Mouse (Mus musculus): Measurements from ENCODE around the gene Kcnmb3. TPM values are rescaled to one million over a fixed set of nuclear protein-coding genes. Genes with fewer than 3 reads are reported as not detected.

Kcnmb3 gene
- total and polyA plus RNA-seq, 3 experiments = not detected

DNA sequence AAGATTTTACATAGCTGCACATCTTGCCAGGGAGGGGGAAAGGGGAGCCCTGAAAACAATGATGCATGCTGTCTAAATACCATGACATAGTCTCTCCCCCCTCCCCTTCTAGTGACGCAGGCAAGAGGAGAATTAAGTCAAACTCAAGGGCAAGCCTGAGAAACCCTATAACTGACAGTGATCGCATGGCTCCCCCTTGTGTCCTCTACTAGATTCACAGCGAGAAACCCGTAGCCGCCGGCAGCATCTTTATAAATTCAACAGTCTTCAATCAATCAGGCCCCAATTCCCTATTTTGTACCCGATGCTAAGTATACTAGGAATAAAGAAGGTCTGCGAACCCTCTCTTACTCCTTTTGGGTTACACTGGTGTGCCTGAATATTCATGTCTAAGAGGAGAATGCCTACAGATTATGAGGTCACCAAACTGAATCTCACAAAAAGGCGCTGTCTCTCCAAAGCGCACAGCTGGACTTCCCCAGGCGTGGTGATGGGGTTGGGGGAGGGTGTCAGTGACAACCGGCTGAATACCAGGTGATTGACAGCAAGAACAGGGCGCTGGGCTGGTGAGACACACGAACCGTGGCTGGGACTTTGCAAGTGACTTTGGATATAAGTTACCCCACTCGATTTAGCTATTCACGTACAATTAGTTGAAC, 16.8 kb upstream of the Kcnmb3 start (continued):
- TF ChIP-seq USF2 (IDR thresholded peaks at IDR 0.05; ENCODE audit: borderline replicate concordance in 1 of 2, insufficient read depth in 1 of 2, low read depth in 1 of 2, low read length in 2 of 2) = no peak
- TF ChIP-seq TBP (IDR thresholded peaks at IDR 0.05; ENCODE audit: low read depth, low read length) = 0 out of 2 replicates have a peak, but pooled peaks have one; percentile 19

DNA sequence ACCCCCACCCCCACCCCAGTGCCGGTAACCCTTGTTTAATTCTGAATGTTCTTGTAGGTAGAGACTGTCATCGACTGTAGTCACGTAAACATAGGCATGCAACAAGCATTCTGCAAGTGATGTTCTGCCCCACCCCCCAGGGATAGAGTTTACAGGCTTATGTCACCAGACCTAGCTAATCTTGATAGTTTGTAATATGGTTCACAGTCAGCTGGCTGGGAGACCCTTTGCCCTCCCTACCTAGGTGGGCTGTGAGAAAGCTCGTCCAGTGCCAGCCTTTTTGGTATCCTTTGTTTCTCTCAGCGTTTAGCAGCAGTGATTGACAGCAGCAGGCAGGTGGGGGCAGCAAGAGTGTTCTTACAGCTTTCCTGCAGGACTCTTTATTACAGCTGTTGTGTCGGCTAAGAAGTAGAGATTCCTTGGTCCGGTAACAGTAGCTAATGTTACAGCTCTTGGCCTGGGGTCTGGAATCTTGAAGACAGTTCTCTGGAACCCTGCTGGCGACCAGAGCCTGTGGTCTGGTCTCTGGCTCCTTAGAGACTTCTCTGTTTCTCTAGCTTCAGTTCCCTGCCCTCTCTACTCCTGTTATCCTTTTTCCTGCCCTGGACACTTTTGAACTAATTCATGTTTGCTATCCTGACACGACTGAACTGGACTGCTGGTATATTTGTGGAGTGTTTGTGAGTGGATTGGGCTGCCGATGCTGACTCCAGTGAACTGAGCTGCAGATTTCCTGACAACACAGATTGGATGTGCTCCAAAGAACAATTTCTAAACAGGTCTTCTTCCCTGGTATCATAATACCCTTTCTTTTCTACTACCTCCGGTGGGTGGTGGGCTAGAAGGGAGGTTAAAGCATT, 14.6 kb upstream of the Kcnmb3 start:
- no peak for TF ChIP-seq GABPA (IDR thresholded peaks at IDR 0.05; ENCODE audit: low read depth, low read length)
- no peak for TF ChIP-seq MXI1 (IDR thresholded peaks at IDR 0.05; ENCODE audit: low read depth, low read length)
- TF ChIP-seq MEF2A (IDR thresholded peaks at IDR 0.05; ENCODE audit: extremely low read depth, insufficient replicate concordance, low read depth, low read length, poor library complexity, severe bottlenecking) = no peak
- no peak for TF ChIP-seq KAT2A (conservative IDR thresholded peaks at IDR 0.05; ENCODE audit: low read depth, low read length)
- no peak for TF ChIP-seq SIN3A (IDR thresholded peaks at IDR 0.05; ENCODE audit: low read length)
- TF ChIP-seq TBP (IDR thresholded peaks at IDR 0.05; ENCODE audit: low read depth, low read length) = no peak
- TF ChIP-seq MAZ (IDR thresholded peaks at IDR 0.05; ENCODE audit: low read depth, low read length) = no peak
- TF ChIP-seq ZC3H11A (IDR thresholded peaks at IDR 0.05; ENCODE audit: low read depth, low read length) = no peak
- no peak for TF ChIP-seq CHD2 (IDR thresholded peaks at IDR 0.05; ENCODE audit: low read length)
- no peak for TF ChIP-seq GATA1 (IDR thresholded peaks at IDR 0.05; ENCODE audit: low read depth, low read length)
- no peak for TF ChIP-seq MAX (IDR thresholded peaks at IDR 0.05; ENCODE audit: low read length)
- no peak for TF ChIP-seq POLR2AphosphoS5 (IDR thresholded peaks at IDR 0.05; ENCODE audit: borderline replicate concordance, low read depth, low read length)
- no peak for TF ChIP-seq HCFC1 (IDR thresholded peaks at IDR 0.05; ENCODE audit: low read depth, low read length)
- H3K79me2 ChIP-seq (ENCODE audit: control insufficient read depth, insufficient read depth, low read length, poor library complexity) = peaks cover 11% of the 10 kb centered on the region

DNA sequence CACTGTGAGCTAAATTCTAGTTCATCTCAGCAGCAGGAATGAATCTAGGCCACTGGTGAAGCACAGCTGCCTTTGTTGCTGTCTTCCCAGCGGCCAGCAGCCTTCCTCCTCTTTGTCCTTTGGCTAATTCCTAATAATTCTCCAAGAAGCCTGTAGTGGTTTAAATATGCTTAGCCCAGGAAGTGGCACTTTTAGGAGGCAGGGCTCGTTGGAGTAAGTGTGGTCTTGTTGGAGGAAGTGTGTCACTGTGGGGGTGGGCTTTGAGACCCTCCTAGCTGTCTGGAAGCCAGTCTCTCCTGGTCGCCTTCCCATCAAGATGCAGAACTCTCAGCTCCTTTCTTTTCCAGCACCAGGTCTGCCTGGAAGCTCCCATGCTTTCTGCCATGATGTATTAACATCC, 13.8 kb upstream of the Kcnmb3 start:
- TF ChIP-seq ZC3H11A (IDR thresholded peaks at IDR 0.05; ENCODE audit: low read depth, low read length) = no peak
- TF ChIP-seq MXI1 (IDR thresholded peaks at IDR 0.05; ENCODE audit: low read depth, low read length) = no peak
- no peak for TF ChIP-seq MYC (IDR thresholded peaks at IDR 0.05; ENCODE audit: low read depth, low read length)
- TF ChIP-seq NELFE (IDR thresholded peaks at IDR 0.05; ENCODE audit: low read depth, low read length) = no peak
- TF ChIP-seq GATA1 (IDR thresholded peaks at IDR 0.05; ENCODE audit: low read depth, low read length) = no peak
- TF ChIP-seq UBTF (IDR thresholded peaks at IDR 0.05; ENCODE audit: borderline replicate concordance, insufficient read depth, low read depth, low read length) = no peak
- TF ChIP-seq SMC3 (IDR thresholded peaks at IDR 0.05; ENCODE audit: low read depth, low read length) = no peak
- no peaks in the 10 kb centered on the region for H3K36me3 ChIP-seq (ENCODE audit: control insufficient read depth in 1 of 2, insufficient read depth in 2 of 2, low read length in 2 of 2)
- no peaks in the 10 kb centered on the region for H3K4me1 ChIP-seq (ENCODE audit: control insufficient read depth in 1 of 2, insufficient read depth in 2 of 2, low read length in 2 of 2)
- peaks cover 3% of the 10 kb centered on the region for H3K79me2 ChIP-seq (ENCODE audit: control insufficient read depth, insufficient read depth, low read length, poor library complexity)
- no peak overlapping the region for H3K4me3 ChIP-seq (ENCODE audit: control insufficient read depth in 1 of 2, insufficient read depth in 1 of 2, low read depth in 2 of 2, low read length in 2 of 2)
- no peak for DNase-seq (ENCODE audit: low read depth, low spot score)
- no peaks in the 10 kb centered on the region for H3K9me3 ChIP-seq (replicated peaks; ENCODE audit: insufficient read depth, low read length)
- H3K27me3 ChIP-seq (ENCODE audit: control insufficient read depth in 1 of 2, insufficient read depth in 2 of 2, low read length in 2 of 2) = peaks cover 2 to 4% of the 10 kb centered on the region in 2 experiments
- no peak overlapping the region for H3K9ac ChIP-seq (ENCODE audit: control insufficient read depth, low read depth, low read length, poor library complexity, severe bottlenecking)
- no peak overlapping the region for H3K27ac ChIP-seq (ENCODE audit: control insufficient read depth, low read depth, low read length)

More for the DNA sequence above, 14.6 kb upstream of the Kcnmb3 start:
- H3K9me3 ChIP-seq (replicated peaks; ENCODE audit: insufficient read depth, low read length) = no peaks in the 10 kb centered on the region
- H3K36me3 ChIP-seq (ENCODE audit: control insufficient read depth in 1 of 2, insufficient read depth in 2 of 2, low read length in 2 of 2) = peaks cover 0 to 2% of the 10 kb centered on the region in 2 experiments; a peak in 1 of 4 replicates
- peaks cover 0 to 1% of the 10 kb centered on the region in 2 experiments; a peak in 2 of 4 replicates for H3K4me1 ChIP-seq (ENCODE audit: control insufficient read depth in 1 of 2, insufficient read depth in 2 of 2, low read length in 2 of 2)
- no peak overlapping the region for H3K27ac ChIP-seq (ENCODE audit: control insufficient read depth, low read depth, low read length)
- peaks cover 2% of the 10 kb centered on the region in 2 experiments for H3K27me3 ChIP-seq (ENCODE audit: control insufficient read depth in 1 of 2, insufficient read depth in 2 of 2, low read length in 2 of 2)
- no peak for DNase-seq (ENCODE audit: low read depth, low spot score)
- H3K9ac ChIP-seq (ENCODE audit: control insufficient read depth, low read depth, low read length, poor library complexity, severe bottlenecking) = no peak overlapping the region
- H3K4me3 ChIP-seq (ENCODE audit: control insufficient read depth in 1 of 2, insufficient read depth in 1 of 2, low read depth in 2 of 2, low read length in 2 of 2) = no peak overlapping the region

All from MEL (cell line).